Mouse (Mus musculus) brown adipose tissue, adult 24 weeks (tissue): ENCODE data around the gene Gm973. TPM values are rescaled to one million over a fixed set of nuclear protein-coding genes. Genes with fewer than 3 reads are reported as not detected.

Experiments
- H3K27ac ChIP-seq: fragments of 200-500 bp; replicated peaks from 2 replicates; pipeline ENCODE4 v1.5.1; 2012; ENCODE audit warnings: low read depth, mild to moderate bottlenecking, low read length
- H3K4me1 ChIP-seq: fragments of 200-500 bp; 2 replicates; pipeline ENCODE4 v1.6.1; 2012; ENCODE audit warnings: low read length, mixed read lengths; ENCODE audit not compliant: control insufficient read depth, insufficient read depth, insufficient read length
- H3K4me3 ChIP-seq: fragments of 200-500 bp; 2 replicates; pipeline ENCODE4 v1.5.1; 2012; ENCODE audit warnings: low read depth, mild to moderate bottlenecking, low read length, moderate library complexity; ENCODE audit not compliant: insufficient read depth
- polyA plus RNA-seq: library from polyadenylated mRNA; stranded (reverse); fragments of >200 nt; gene quantifications from 2 replicates; pipeline ENCODE4 v1.2.4, GENCODE M21; 2012; ENCODE audit not compliant: missing spikeins, insufficient read depth, insufficient read length

Gene Gm973
- polyA plus RNA-seq, 1 experiment: 1.9 TPM

DNA sequence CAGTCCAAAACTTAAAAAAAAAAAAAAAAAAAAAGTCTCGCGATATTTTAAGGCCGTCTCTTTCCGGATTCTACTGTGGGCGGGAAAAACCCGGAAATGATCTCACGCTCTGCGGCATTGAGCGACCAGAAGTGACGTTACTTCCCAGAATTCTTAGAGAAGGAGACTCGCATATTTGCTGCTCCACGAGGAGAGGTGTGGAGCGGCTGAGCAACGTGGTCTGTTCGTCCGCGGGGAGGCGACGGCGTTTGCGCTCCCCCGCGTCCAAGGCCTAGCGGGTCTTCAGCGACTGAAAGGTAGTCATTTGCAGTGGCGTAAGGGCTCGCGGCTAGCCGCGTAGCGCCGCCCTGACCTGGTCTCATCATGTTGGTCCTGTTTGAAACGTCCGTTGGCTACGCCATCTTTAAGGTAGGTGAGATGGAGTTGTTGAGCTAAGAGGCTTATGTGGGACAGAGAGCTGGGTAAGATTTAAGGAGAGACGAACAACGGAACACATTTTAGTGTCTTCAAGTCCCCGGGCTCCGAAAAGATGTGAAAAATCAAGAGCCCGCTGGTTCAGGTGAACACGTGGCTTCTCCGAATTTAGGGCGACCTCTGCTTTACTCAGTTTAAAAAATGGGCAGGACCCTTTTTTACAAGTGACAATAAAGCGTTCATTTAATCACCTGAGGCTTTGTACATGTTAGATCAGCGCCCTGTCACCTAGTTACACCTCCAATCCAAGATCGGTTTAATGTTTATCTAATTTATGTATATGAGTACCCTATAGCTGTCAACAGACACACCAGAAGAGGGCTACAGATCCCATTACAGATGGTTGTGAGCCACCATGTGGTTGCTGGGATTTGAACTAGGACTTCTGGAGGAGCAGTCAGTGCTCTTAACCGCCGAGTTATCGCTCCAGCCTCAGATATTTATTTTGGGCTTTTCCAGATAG, 169.0 kb downstream of the Gm973 start, which contains the start of gene Nop58:
TSS of gene Nop58 (plus strand) at position 153 of the 937 bp plus-strand sequence.
- H3K4me1 ChIP-seq: peaks cover 3% of the 10 kb centered on the region; the same call in 1 of the 2 replicates
- peak within 1 kb of the TSS; percentile 99 for H3K4me3 ChIP-seq
- H3K27ac ChIP-seq: peak within 1 kb of the TSS; percentile 87

Other genes starting within 250 kb of the Gm973 start
- 6.4 and 6.6 TPM in 2 replicates for gene Fzd7, start 33.8 kb upstream of the Gm973 start, polyA plus RNA-seq
- 228 and 236 TPM in 2 replicates for gene Sumo1, start 154.6 kb downstream of the Gm973 start, polyA plus RNA-seq
- gene Nop58, start 168.7 kb downstream of the Gm973 start, polyA plus RNA-seq: 31.9 and 35.1 TPM in 2 replicates
- gene Bmpr2, start 247.1 kb downstream of the Gm973 start, polyA plus RNA-seq: 14.6 and 18.7 TPM in 2 replicates